Mouse (Mus musculus) lung, postnatal 10 days (tissue): ENCODE measurements around the gene Ncf1.

Experiments
- DNase-seq: peaks from one replicate; pipeline ENCODE4 v3.0.0; 2021

The Ncf1 gene

GRCm38 (mm10) chr5:134243661-134244436 lies 14.4 kb upstream of the Ncf1 start:
- no peak for DNase-seq

GRCm38 (mm10) chr5:134241831-134242230 lies 12.4 kb upstream of the Ncf1 start:
- no peak for DNase-seq

DNA sequence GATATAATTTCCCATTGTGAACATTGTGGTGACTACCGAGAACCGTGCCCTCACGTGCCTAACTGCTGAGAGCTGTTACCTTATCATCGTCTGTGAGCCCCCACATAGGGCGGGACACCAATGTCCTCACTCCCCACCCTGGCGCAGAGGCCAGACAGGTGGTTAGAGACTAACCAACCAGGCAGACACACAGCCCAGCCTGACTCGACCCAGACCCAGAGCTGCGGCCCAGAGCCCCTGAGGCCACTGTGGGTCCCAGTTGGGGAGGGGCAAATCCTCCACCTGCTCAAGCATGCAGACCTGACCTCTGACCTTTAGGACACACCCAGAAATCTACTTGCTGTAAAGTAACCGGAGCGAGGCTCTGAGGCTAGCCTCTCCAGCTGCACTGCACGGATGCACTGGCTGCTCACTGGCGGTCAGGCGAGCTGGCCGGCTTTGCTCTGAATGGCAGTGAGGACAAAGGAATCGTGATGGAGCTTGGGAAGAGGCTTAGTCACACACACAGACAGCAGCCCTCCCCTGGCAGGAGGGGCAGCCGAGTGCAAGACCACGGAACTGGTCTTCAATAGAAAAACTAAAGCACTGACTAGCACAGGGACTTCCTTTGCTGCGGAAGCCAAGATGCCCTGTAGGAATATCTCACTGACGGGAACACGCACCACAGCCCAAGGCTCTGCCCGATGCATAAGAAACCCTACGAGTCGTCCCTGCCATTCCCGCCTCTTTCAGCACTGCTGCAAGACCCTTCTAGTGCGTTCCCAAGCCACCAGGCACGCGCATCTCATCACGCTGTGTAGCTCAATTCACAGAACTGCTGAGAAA lies 8.7 kb upstream of the Ncf1 start:
- DNase-seq: no peak

DNA sequence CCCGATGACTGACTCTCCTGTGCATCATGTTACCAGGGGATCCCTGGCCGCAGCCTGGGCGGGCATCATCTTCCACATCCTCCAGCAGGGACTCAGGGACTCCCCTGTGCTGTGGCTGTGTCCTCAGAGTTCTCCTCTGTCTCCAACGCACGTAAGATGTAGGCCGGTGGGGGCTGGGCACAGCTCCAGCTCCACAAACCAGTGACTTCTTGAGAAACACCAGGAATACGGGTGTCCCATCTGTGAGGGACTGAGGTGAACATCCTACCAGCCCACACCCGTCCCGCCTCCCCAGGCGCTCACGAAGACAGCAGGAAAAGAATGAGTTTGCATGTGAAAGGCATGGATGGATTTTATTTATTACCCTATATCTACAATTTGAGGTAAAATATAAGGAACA lies 8.1 kb upstream of the Ncf1 start:
- DNase-seq: no peak

- no peak for DNase-seq
These were observed 7.4 kb upstream of the Ncf1 start for GRCm38 (mm10) chr5:134236796-134237195.

DNA sequence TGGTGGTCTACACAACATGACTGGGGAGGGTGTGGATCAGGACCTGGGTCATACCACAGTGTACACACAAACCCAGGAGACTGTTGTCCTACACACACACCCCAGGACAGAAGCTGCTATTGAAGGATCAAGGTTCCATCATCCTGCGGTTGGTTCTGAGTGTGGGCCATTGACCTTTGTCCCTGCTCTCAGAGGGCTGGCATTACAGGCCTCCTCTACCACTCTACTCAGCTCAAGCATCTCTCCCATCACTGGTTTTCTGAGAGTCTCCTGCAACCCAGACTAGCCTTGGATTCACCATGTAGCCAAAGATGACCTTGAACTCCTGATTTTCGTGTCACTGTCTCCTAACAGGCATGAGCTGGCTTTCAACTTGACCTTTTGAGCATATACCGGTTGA lies 6.8 kb upstream of the Ncf1 start:
- DNase-seq: no peak

GRCm38 (mm10) chr5:134235111-134235510 lies 5.7 kb upstream of the Ncf1 start:
- peak; percentile 84 for DNase-seq

DNA sequence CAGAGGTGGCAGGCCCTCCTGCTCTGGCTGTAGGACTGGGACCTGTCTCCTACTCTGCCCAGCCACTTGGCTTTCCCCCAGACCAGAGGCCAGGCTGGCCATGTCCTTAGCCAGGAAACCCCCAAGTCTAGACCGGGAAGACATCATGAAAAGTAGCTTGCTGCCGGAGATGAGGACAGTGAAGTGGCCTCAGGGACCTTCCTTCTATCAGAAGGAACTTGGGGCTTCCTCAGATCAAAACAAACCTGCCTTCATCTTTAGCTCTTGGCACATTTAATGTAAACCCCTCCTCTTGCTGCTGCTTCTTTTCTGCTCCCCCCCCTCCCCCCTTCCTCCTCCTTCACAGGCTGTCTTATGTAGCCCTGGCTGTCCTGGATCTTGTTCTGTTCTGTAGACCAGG lies 4.8 kb upstream of the Ncf1 start:
- DNase-seq: no peak

DNA sequence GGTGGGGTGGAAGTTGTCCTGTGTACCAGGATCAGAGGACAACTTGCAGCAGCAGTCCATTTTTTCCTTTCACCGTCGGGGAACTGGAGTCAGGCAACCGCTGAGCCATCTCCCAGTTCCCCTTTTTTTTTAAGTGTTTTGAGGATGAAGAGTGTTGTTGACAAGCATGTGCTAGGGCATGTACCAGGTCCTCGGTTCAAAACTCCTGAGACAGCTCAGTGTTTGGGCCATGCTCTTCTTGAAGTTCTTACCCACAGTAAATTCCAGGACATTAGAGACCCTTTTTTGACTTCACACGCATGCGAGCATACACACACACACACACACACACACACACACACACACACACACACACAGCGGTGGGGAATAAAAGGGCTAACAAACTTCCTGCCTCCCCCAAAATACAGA lies 3.8 kb upstream of the Ncf1 start:
- DNase-seq: no peak

GRCm38 (mm10) chr5:134232568-134232967 lies 3.1 kb upstream of the Ncf1 start:
- peak; percentile 56 for DNase-seq

- DNase-seq: peak; percentile 79
These were observed 2.7 kb upstream of the Ncf1 start for GRCm38 (mm10) chr5:134232111-134232510.

DNA sequence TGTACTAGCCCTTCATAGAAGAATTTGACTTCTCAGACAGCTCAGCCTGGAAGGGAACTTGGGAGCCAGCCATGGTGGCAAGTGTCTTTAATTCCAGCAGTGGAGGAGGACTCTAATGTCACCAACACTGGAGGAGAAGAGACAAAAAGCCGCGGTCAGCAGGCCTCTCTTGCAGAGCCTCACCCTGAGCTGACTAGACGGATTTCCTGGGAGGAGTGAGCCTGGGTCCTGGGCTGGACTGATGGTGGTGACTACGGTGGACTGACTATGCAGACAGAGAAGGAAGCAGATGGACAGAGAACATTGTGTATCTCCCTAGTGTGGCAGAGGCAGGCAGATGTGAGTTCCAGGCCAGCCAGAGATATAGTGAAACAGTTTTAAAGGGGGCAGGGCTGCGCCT lies 2.0 kb upstream of the Ncf1 start:
- DNase-seq: peak; percentile 51

DNA sequence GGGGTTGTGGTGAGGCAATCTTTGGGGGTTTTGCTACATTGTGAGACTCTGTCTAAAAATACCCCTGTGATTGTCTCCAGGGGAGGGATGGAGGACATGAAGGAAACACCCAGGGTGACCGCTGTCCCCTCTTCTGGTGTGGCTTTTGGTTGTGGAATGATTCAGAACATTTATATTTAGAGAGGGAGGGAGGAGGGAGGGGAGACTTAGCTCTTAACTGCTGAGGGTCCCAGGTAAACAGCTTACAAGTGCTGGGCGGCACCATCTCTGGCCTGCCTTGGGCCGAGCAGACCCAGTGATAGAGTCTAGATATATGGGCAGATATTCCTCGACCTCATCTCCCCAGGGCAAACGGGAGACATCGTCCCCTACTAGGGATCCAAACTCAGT lies 1.2 kb downstream of the Ncf1 start:
- peak; percentile 40 for DNase-seq

- peak; percentile 60 for DNase-seq
These were observed 1.7 kb downstream of the Ncf1 start for GRCm38 (mm10) chr5:134227574-134228248.

GRCm38 (mm10) chr5:134226946-134227345 lies 2.5 kb downstream of the Ncf1 start:
- no peak for DNase-seq

- no peak for DNase-seq
These were observed 4.1 kb downstream of the Ncf1 start for GRCm38 (mm10) chr5:134225110-134225901.

- no peak for DNase-seq
These were observed 7.7 kb downstream of the Ncf1 start for GRCm38 (mm10) chr5:134221708-134222150.

DNA sequence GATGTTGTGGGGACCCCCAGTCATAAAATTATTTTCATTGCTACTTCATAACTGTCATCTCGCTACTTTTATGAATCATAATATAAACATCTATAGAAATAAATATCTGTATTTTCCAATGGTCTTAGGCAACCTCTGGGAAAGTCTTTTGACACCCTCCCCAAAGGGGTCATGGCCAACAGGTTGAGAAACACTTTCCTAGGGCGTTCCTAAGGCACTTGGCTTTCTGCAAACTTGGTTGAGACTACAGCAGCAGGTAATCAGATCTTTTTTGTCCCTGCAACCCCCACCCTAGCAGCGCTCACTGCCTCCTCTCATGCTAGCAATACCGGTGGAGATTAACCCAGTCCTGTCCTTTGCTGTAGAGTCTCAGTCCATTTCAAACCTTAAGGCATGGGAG lies 8.1 kb downstream of the Ncf1 start:
- no peak for DNase-seq

- DNase-seq: no peak
These were observed 11.5 kb downstream of the Ncf1 start for GRCm38 (mm10) chr5:134217900-134218299.

DNA sequence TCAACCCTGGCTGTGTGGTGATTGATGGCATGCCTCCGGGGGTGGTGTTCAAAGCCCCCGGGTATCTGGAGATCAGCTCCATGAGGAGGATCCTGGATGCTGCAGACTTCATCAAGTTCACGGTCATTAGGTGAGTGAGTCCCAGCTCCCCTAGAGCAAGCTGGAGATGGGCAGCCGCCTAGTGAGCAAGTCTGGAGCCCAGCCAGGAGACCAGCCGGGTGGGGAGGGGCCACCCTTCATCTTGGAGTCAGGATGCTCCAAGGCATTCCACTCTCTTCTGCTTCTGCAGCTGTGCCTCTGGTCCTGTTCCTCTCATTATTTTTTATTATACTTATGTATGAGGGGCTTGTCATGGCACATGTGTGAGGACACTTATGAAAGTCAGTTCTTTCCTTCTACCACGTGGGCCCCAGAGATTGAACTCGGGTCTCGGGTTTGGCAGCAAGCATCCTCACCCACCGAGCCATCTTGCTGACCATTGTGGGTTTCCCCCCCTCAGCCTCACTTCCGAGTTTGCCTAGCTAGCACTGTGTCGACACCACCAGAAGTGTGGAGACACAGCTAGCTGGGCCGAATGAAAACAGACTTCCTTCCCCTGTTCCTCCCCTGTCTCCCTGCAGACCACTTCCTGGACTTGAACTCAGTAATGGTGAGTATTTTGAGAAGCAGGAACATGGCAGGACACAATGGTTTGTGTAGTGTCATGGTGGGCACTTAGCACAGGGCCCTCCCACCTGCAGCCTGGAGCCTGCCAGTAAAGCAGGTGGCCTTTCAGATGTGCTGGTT lies 15.2 kb downstream of the Ncf1 start:
- peak; percentile 57 for DNase-seq

DNA sequence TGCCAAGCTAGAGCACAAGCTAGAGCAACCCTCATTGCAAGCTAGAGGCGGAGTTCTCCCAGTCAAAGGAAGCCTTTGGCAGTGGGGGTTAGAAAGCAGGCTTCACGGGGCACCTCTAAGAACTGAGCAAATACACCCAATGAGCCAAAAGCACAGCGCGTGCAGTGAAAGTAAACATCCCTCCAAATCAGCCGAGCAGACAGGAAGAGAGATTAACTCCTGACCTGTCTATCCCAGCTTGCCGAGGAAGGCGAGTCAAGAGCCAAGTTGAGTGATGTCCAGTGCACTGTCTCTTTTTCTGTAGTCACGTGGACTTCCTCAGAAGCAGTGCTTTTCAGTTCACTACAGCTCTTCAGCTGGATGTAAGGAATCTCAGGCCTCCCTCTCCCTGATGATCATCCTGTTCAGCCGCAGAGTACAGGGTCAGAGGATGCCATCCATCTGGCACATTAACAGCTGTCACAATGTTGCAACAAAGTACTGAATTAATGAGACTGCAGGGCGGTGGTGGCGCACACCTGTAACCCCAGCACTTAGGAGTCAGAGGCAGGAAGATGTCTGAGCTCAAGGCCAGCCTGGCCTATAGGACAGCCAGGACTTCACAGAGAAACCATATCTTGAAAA lies 19.4 kb downstream of the Ncf1 start:
- DNase-seq: peak; percentile 82
